In genomic region chr9:108578545-108579343, GRCm38 (mm10) we compare ENCODE assay signal across 8 mouse cellular contexts. TPM values are rescaled to one million over a fixed set of nuclear protein-coding genes. Genes with fewer than 3 reads are reported as not detected.
A peak's percentile ranks its signal among the peaks of the same experiment; 100 is the strongest.
DNase-seq lines count a peak whose midpoint lies in the region; ATAC-seq and TF ChIP-seq lines count a peak whose summit lies in the region.

Gene Wdr6 (minus strand): TSS chr9:108578739.

- DNase-seq in ZHBTc4 (ENCODE audit: low read depth, low spot score) = peak; percentile 98
- DNase-seq in gastrocnemius, adult 2 months = peak; percentile 96
- DNase-seq in hindbrain, postnatal 0 days (ENCODE audit: low spot score) = peak; percentile 98
- peak; percentile 82 to 89 for DNase-seq in left cerebral cortex, adult 2 months (ENCODE audit: extremely low spot score in 1 of 2, low spot score in 2 of 2)
- DNase-seq in right cerebral cortex, postnatal 10 days (ENCODE audit: low spot score in 2 of 2) = peak; percentile 98 to 99
- DNase-seq in urinary bladder, postnatal 25 days (ENCODE audit: low spot score) = peak; percentile 81

- peak; percentile 93 for ATAC-seq in common myeloid progenitor, adult 5-6 weeks (replicated peaks; ENCODE audit: low read depth, poor library complexity, severe bottlenecking)
- ATAC-seq in hindbrain, postnatal 0 days = peak; percentile 98
- ATAC-seq in megakaryocyte, adult 5-6 weeks (ENCODE audit: poor library complexity, severe bottlenecking) = peak; percentile 93

- H3K36me3 ChIP-seq in hindbrain, postnatal 0 days (ENCODE audit: insufficient read depth, low read length) = peaks cover 22% of the 10 kb centered on the region

- H3K27ac ChIP-seq in gastrocnemius, adult 2 months = peak within 1 kb of the TSS; percentile 97
- peak within 1 kb of the TSS; percentile 98 for H3K27ac ChIP-seq in hindbrain, postnatal 0 days
- H3K27ac ChIP-seq in left cerebral cortex, adult 2 months = peak within 1 kb of the TSS; percentile 92

- TF ChIP-seq CTCF in gastrocnemius, adult 2 months (IDR thresholded peaks at IDR 0.05) = no peak
- no peak for TF ChIP-seq CTCF in hindbrain, postnatal 0 days (IDR thresholded peaks at IDR 0.05; ENCODE audit: low read depth)
- TF ChIP-seq CTCF in left cerebral cortex, adult 2 months (IDR thresholded peaks at IDR 0.05) = no peak; the same call in 1 of the 2 replicates

- intact Hi-C loops in gastrocnemius, adult 2 months (cut with DNase I) = loop anchor here (1.0 kb wide), 1 partner anchor 18 kb away; the partner anchor contains the start of gene Impdh2
- intact Hi-C loops in left cerebral cortex, adult 2 months (cut with DNase I) = loop anchor here (1.0 kb wide), 1 partner anchor 19 kb away; the partner anchor contains the start of gene P4htm

- H3K9me3 ChIP-seq in hindbrain, postnatal 0 days (ENCODE audit: low read length) = no peaks in the 10 kb centered on the region

- WGBS in hindbrain, postnatal 0 days = 4% methylated on average over 51 of the region's 51 CpGs

- no peaks in the 10 kb centered on the region for H3K27me3 ChIP-seq in hindbrain, postnatal 0 days (ENCODE audit: insufficient read depth, low read length)

- H3K4me2 ChIP-seq in hindbrain, postnatal 0 days (ENCODE audit: low read depth, low read length) = peak within 1 kb of the TSS; percentile 81

- peaks cover 19% of the 10 kb centered on the region for H3K4me1 ChIP-seq in hindbrain, postnatal 0 days (ENCODE audit: insufficient read depth, low read length)

- H3K4me3 ChIP-seq in gastrocnemius, adult 2 months = peak within 1 kb of the TSS; percentile 75
- peak within 1 kb of the TSS; percentile 71 for H3K4me3 ChIP-seq in hindbrain, postnatal 0 days (ENCODE audit: low read length)
- peak within 1 kb of the TSS; percentile 63 for H3K4me3 ChIP-seq in left cerebral cortex, adult 2 months

- H3K9ac ChIP-seq in hindbrain, postnatal 0 days (replicated peaks; ENCODE audit: low read length) = peak within 1 kb of the TSS; percentile 96

RNA-seq across cellular contexts. Expression of gene Wdr6, which starts in this region (rescaled TPM):
- total RNA-seq in common myeloid progenitor, adult 5-6 weeks (2017) = 22.0 and 29.5 TPM in 2 replicates
- 1 to 10 TPM; 6.7 to 7.3 TPM for total RNA-seq in gastrocnemius, adult 2 months (2021)
- 581 and 603 TPM in 2 replicates for total RNA-seq in hindbrain, postnatal 0 days (2014; rRNA removed)
- 265 and 282 TPM in 2 replicates for polyA plus RNA-seq in hindbrain, postnatal 0 days (2015; fragmentation: Nextera tagmentation; extraction: Ambion mirVana)
- total RNA-seq in left cerebral cortex, adult 2 months (2021) = 100 to 1,000 TPM; 107 to 109 TPM
- 2.1 and 3.3 TPM in 2 replicates for total RNA-seq in megakaryocyte, adult 5-6 weeks (2015)
- 3.1 and 4.0 TPM in 2 replicates for total RNA-seq in megakaryocyte, adult 5-6 weeks (2017)

Comparison
In these comparisons a context has a peak if more than half of its experiments do, and no peak if none do; other contexts are left out.
1. Peak in every context shown above with its lines: DNase-seq, ATAC-seq, H3K4me3 ChIP-seq and H3K27ac ChIP-seq.